Mouse (Mus musculus) bone marrow, adult 2 months (tissue): Measurements from ENCODE around the gene Erc1.

Source experiments
- CTCF ChIP-seq: fragments of 200-500 bp; IDR thresholded peaks from 2 replicates; pipeline ENCODE4 v1.5.1; 2011; ENCODE audit warnings: low read length, control low read depth; ENCODE audit not compliant: control insufficient read depth, insufficient read depth
- POLR2A ChIP-seq: fragments of 200-500 bp; IDR thresholded peaks from 2 replicates; pipeline ENCODE4 v1.6.1; 2011; ENCODE audit warnings: low read depth, mild to moderate bottlenecking, control low read depth, low read length, borderline replicate concordance; ENCODE audit not compliant: control insufficient read depth

GRCm38 (mm10) chr6:119735937-119736336 is 112.0 kb downstream of the Erc1 start:
- TF ChIP-seq CTCF (no peak), POLR2A (no peak)
